Mouse (Mus musculus) layer of hippocampus, adult 11-12 months (tissue): ENCODE measurements at regions not wholly inside any gene's neighbourhood (a gene's known extent, or its start where the extent isn't known, plus 50 kb on each side); places are given as distances from the start of the nearest gene placed in this dataset.
A peak's percentile ranks its signal among the peaks of the same experiment; 100 is the strongest.
"Not testable (repeated sequence)": the region's sequence is repeated elsewhere in the genome, so short reads cannot be mapped to it uniquely, and the experiment has no call there.

Source experiments
- DNase-seq: peaks from one replicate; pipeline ENCODE4 v3.0.0; 2022; ENCODE audit warnings: low spot score

DNA sequence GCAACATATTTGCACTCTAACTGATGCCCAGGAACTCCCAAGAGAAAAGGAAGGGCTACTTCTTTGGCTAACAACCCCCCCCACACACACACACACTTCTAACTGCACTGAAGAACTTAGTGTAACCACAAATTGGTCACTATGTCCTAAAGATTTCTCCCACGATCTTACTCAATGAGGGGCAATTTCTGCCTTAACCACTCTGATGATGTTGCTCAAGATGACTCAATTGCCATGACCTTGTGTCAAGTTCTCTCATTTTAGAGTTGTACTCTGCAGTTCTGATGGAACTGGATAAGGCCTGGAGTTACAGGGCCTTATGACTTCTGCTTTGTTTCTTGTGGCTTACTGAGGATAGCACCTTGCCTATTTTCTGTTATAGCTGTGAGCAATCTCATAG is 81.7 kb downstream of the Sem1 start:
- no peak for DNase-seq

DNA sequence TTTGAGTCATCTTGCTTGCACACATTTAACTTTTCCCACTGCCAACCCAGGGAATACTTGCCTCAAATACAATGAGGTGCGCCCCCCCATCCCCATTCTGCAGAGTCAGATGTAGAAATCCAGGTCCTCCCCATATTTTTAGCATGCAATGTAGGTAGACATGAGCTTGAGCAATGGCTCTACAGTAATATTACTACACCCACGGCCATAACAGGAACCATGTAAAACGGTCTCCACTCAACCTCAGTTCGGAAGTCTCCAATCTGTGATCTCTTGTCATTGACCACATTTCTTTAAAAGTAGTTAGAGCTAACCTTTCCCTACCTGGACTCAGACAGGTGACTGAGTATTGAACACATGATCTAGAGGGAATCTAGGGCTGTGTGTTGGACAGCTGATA is 82.1 kb downstream of the Sem1 start:
- DNase-seq: no peak

DNA sequence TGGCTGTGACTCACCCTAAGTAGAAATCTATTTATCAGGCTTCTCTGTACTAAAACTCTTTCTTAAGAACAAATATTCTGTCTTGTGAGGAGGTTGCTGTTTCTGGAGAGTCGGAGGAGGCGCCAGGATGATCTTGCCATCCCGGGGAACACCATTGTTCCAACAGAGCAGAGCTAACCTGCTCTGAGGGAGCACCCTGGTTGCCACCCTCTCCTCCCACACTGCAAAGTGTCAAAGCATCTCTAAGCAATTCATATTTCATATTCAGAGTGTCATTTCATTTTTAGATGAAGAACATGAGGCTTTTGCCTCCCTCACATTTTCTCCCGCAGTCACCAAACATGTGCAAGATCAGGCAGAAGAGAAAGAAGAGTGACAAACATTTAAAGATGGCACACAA is 90.3 kb downstream of the Sem1 start:
- DNase-seq: no peak

DNA sequence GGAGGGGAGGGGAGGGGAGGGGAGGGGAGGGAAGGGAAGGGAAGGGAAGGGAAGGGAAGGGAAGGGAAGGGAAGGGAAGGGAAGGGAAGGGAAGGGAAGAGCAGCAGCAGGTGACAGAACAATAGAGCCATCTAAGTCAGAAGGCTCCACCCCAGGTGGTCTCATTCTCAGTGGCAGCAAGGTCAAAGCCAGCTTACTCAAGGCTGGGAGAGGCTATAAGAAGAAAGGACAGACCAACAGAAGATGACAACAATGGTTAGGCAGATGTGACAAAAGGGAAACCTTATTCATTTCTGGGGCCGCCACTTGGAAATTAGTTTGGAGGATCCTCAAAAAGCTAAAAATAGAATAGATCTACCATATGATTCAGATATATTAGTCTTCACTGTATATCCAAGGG is 96.9 kb downstream of the Sem1 start:
- not testable (repeated sequence) for DNase-seq

DNA sequence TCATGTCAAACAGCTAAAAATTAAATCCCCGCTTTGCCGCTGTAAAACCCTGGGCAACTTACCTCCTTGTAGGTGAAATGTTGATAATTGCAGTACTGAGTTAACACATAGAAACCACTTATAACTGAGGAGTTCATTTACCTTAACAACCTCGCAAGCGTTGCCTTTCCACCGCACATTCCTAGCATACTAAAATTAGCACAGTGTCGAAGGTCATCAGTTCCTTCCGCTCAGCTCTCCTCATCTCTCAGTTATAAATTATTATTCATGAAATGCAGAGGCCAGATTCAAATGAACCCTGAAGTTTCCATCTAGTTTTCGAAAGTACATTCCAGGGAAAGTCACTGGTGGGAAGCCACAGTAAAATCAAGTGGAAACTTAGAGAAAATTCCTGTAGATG is 108.1 kb downstream of the Sem1 start:
- no peak for DNase-seq

DNA sequence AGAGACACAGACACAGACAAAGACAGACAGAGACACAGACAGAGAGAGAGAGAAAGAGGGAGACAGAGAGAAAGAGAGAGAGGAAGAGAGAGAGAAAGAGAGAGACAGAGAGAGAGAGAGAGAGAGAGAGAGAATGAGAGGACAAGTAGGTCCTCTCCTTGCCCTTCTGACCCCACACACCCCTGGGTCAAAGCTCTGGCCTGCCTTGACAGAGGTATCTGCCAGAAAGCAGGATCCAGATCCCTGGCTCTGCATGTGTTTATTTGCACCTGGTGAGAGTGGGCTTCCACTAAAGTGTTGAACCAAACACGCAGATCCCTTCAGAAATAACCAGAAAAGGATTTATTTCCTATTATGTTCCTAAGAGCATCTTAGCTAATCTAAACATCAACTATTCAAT is 110.9 kb downstream of the Sem1 start:
- DNase-seq: no peak

DNA sequence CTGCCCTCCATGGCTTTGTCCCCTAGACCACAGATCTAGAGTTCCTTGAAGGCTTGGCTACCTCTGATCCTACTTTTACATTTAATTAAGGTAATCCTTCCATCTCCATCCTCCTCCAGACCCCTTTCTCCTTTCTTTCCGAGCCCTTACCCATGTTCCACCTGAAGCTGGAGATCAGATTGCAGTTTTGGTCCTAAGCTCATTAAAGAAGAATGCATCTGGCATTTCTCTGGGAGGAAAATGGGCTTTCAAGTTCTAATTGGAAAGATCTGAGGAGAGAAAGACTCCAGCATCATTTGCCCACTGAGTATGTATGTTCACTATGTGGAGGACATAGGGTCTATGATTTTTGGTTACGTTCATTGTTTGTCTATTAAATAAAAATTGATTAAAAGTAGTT is 112.2 kb downstream of the Sem1 start:
- no peak for DNase-seq

DNA sequence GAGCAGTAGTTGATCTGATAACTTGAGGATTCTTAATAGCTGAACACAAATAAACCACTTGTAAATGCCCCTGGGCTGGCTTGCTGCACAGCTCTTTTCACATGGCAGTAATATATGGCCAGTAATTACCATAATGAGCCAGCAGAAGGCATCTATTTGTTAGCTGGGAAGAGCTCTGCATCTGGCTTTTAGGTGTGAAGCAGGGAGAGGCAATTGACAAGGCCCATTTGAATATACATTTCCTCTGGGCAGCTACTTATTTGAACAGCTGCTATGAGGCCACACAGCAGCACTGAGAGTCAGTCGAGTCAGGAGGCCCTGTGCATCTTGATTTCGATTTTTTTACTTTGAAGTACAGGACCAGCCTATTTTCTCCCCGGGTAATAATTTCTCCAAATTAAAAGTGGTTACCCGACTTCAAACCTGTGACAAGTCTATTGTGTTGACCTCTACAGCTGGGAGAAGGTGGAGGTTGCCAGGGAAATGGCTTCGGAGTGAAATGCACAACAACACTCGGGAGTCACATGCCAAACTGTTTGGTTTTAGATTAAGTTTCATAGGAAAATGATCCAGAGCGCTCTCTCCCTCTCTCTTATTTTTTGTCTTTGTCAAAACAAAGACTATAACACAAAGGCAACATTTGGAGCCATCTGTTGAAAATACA is 114.5 kb downstream of the Sem1 start:
- DNase-seq: no peak

DNA sequence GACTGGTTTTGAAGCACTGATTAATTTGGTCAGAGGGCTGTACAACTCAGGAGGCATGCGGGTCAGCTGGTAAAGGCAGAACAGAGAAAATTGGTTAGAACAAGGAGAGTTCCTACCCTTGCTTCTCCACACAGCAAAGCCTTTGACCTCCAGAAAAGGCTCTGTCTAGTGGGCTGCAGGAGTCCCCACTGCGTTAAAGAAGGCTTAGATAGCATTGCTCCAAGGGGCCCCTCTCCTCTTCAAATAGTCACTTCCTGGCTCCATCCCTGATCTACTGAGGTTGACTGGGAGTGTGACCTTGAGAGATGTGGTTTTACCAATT is 118.6 kb downstream of the Sem1 start:
- no peak for DNase-seq

DNA sequence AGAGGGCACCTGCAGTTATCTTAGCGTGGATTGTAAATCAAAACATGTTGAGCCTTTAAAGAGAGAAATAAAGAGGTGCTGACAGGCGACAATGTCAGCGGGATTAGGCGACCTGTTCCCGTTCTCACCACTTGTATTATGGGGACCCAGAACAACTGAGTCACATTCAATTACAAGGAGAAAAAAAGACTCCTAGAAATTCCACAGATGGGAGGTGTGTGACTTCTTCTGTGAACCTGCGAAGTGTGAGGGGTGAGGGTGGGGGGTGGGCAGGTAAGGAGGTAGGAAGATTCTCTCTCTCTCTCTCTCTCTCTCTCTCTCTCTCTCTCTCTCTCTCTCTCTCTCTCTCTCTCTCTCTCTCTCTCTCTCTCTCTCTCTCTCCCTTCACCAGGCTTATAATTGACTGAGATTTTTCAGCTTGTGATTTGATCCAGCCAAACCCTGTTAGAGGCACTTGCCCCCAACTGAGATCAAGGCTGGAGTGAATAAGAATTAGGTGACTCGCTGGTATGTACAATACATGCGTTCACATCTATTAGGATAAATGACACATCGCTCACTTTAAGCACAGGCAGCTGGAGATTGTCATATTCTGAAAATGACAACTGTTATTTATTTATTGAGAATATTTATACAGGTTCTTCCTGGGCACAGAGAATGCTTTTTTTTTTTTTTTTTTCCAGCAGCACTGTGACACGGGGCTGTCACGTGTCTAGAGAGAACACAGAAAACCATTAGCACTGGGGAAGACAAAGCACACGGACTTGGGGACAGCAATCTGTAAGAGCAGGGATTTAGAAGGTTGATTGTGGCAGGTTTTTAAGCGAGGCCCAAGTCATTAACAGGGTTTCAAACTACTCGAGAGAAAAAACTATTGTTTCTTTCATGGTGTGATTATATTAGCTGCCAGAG is 119.2 kb downstream of the Sem1 start:
- DNase-seq: no peak

DNA sequence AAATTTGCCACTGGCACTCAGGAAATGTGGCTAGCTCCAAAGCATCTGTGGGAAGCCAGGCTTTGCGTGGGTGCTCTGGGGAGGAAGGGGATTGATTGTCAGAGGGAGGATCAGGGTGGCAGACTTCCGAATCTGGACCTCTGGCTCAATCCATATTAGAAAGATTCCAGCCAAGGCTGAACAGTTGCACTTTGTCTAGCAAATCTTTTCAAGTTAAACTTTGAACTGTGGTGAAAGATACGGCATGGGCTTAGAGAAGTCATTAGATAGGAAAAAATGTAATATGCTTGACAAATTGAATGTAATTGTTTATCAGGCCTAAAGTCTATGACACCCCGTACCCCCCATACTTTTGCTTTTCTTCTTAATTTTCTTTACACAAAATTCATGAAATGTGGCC is 120.7 kb downstream of the Sem1 start:
- no peak for DNase-seq

DNA sequence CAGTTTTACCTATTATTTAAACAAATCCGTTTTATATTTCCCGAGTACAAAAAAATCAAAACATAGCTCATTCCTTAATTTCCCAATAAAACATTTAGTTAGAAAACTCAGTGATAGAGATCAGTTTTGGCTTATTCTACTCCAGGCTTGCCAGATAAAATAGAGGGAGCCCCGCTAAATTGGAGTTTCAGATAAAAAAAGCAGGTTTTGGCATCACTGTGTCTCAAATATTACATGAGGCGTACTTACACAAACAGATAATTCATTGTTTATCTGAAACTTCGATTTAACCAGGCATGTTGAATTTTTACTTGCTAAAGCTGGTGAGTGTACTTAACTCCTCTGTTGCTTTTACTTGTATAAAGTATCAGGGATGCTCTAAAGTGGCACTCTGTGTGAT is 121.5 kb downstream of the Sem1 start:
- no peak for DNase-seq

DNA sequence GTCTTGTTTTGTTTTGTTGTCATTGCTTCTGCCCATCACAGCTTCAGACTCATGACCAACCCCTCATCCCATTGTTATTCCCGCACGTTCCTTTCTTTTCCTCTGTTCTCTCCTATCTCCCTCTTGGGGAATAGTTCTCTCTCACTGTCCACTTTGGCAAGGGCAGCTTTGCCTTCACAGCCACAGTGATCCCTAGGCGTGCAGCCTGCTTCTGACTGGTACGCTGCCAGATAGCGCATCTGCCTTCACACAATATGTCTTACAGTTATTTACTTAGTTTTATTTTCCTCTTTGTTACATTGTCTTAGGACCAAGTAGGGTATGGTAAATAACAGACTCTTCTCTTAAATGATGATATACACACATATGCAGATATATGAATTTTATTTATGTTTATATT is 122.9 kb downstream of the Sem1 start:
- DNase-seq: no peak

DNA sequence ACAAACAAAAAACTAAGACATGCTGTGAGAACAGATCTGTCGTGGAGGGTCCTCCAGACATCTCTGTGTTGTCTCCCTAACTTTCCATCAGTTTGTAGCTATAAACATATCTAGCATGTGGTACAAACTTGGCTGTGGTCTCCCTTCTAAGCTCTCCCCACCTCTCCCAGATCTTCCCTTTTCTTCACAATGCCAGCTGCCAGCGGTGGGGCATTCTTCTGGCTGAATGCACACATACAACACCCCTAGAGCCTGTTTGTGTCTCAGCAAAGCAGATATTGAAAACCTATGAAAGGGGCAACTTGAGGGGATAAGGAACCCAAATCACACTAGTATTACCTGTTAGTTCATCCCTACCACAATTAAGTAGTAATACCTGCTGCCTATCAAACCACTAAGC is 124.1 kb downstream of the Sem1 start:
- DNase-seq: no peak

DNA sequence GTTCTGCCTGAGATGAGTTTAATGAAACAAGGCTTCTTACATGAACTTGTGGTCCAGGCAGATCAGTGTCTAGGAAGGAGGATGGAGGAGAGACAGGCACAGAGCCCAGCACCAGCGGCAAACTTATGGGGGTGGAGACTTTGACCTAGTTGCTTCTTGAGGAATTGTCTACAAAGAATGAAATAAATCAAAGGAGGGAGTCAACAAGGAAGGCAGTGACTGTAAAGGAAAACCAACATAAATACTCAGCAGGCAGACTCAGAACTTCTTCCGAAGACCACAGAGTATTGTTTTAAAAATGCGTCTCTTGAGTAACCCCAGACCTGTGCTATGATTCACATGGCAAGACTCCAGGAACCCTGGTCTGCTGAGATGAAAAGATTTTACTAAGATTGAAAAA is 143.6 kb downstream of the Sem1 start:
- no peak for DNase-seq

DNA sequence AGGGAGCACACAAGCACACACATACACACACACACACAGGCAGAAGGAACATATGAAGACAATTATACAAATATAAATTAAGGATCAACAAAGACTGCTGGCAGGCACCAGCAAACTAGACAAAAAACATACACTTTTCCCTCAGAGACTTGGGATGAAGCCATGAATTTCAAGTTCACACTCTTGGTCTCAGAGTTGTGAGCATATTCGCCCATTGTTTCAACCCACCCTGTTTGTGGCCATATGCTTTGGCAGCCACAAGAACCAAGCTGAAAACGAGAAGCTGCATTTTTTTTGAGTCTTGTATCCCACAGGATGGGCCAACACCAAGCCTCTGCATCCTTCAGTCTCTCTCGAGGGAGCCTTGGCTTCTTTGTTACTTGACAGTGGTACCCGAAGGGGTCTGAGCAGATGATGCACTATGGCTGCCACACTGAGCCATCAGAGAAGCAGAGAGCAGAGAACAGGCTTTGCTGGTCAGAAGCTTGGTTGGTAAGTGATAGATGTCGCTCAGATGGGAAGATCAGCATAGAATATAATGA is 144.1 kb downstream of the Sem1 start:
- DNase-seq: no peak

DNA sequence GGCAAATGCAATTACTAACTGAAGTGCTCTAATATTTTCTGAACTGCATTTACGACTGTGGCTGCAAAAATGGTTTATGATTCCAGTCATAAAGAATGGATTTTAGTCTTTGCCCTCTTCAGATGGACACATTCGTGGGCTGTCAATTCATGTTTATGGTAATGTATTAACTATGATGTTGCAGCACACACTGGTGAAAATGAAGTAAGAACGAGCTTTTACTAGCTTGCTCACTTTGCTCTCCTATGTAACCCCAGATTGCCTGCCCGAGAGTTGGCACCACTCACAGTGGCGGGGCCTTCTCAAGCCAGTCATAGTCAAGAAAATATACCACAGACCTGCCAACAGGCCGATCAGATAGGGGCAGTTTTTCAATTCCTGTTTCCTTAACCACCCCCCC is 145.3 kb downstream of the Sem1 start:
- no peak for DNase-seq

DNA sequence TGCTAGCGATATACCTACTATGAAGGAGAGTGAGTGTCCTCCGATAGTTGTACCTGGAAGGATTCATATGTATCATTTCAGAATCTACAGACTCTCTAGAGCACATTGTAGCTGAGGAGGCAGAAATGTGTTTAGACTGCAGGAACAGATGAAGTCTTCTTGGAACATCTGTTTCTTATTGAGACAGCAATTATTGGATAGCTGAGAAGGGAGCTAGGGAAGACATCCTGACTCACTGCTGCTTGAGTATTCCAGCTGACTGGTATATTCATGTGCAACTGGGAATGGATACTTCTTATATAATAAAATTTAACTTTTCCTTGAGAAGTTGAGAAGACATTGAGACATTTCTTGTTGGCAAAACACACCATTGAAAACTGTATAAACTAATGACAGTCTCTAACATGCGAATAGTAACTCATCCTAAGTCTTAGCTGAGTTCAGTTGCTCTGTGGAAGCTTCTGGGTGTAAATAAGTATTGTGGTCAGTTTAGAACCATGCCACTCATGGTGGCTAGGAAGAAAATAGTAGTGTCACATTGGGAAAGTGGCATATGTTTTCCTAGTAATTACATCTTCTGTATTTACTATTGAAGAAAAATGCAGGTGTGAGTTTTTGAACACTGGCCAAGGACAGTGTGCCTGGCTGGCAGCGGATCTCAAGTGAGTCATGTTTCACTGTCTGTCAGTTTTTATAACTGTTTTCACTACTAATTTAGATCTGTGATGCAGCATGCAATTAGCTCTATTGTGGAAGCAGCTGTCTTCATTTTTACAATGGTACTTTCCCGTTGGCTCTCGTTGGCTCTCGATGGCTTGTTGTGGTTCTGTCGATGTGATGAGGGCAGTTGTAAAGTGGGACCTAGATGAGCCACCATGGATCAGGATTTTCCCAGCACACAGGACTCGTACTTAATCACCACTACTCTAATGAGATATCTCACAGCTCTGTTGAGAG is 163.5 kb downstream of the Sem1 start:
- peak; percentile 28 for DNase-seq

DNA sequence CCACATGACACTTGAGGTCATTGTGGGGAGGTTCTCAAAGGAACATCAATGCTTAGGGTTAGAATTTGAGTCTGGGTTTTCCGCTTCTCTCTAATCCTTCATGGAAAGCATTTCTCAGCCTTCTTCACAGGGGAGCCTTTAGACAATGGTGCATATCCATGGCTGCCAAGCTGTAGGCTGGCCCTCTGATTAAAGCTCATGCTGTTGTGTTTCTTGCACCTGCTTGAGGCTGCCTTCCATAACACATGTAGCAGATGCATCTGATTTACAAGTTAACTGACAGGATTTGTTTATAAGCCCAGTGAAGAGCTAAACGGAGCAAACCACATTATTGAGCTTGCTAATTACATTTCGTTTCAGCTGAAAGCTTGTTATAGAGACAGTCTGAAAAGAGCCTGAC is 180.5 kb downstream of the Sem1 start:
- no peak for DNase-seq

DNA sequence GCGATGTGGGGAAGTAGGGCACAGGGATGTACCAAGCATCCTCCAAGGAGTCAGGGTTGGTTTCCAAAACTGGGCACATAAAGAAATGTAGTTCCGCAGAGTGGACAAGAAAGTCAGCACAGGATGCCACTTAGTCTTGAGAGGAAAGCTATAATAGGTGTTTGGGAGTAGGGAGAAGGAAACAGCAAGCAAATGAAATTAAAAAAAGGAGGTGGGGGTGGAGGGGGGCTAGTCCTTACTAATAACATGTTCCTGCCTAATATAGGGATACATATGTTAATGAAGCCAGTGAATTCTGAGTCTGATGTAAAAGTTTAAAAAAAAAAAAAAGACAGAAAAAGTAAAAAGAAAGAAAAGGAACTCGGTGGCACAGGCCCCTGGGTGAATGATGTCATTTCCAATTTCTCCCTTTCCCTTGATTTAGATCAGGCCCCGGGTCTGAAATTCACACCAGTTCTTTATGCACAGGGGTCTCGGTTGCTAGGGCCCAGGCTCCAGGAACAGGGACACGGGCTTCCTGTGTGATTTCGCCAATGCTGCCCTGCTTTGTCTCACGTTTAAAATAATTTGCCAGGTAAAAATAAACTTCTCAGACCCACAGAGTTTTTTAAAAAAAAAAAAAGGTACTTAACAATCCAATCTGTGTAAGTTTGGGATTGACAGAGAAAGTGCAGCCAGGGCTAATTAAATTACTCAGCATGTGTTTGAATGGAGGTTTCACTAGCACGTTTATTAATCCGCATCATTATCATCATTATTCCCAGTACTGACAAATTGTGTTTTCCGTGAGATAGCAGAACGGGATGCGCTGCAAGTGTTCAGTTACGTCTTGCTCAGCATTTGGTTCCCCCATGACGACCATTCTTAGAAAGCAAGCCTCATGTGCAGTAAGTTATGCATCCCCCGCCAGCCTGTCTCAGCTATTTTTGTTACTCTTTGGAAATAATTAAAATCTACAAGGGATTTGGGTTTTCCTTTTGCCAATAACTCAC is 172.8 kb upstream of the Slc25a13 start:
- no peak for DNase-seq

DNA sequence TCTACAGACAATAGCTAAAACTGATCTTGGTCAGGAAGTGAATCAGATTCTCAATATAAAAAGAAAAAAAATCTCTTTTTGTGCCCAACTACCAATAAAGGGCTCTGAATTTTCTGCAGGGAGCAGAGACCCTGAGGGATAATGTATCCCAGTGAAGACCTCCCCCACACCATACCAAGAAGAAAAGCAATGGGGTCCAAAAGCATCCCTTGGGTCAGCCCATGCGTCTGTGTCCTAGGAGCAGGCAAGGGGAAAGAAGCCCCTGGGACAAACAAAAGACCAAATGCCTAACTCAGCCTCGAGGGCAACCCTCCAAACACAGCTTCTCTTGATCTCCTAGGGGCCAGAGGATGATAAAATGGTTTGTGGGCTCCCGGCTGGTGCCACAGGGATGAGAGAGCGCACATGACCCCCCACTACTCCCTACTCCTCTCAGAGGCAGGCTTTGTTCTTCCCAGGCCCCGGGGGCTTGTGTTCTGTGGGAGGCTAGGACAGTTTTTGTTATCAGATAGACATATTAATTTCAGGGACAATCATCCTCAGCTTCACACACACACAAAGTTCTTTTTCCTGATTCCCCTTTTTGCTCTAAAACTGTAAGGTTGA is 172.0 kb upstream of the Slc25a13 start:
- no peak for DNase-seq
